ENCODE assay signal across 7 mouse cellular contexts in the genomic region with DNA sequence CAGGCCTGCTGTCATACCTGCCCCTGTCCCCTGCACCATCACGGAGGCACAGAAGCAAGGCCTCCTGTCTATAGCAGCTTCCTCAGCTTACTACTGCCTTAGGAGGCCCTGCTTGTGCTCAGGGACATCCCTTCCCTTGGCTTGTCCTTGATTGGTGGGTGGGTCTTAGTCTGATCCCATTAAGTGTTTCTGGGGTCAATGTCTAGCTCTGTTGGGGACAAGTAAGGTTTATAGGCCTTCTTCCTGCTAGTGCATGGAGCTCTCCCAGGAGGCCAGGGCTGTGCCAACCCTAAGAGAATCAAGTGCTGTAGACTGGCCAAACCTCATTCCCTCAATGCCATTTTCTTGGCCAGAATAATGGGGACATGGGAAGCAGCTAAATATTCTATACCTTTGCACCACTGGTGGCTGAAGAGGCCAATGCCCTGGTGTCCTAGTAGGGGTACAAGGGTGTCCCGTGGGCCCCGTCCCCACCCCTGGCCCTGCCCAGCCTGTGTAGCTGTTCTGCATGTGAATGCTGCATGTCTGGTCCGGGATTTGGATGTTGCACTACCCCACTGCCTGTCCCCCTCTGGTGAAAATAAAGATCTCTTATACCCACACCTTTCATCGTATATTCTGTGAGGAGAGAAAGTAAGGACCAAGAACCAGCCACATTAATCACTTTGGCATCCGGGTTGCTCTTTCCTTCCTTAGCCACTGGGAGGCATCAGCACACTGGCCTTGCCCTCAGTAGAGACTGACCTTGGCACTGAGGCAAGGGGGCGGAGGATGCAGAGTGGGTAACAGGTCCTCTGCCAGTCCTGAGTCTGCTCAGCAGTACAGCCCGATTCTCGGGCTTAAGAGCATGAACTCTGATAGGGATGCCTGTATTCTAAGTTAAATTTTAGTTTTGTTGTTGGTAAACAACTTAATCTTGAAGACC. TPM values are rescaled to one million over a fixed set of nuclear protein-coding genes. Genes with fewer than 3 reads are reported as not detected.
DNase-seq lines count a peak whose midpoint lies in the region; ATAC-seq lines count a peak whose summit lies in the region.

No protein-coding gene starts in this region.

- H3K4me3 ChIP-seq in intestine, embryonic 16.5 days (ENCODE audit: low read length) = no peak overlapping the region
- H3K4me3 ChIP-seq in limb, embryonic 10.5 days = no peak overlapping the region
- H3K4me3 ChIP-seq in midbrain, embryonic 13.5 days (replicated peaks) = no peak overlapping the region

- H3K4me2 ChIP-seq in intestine, embryonic 16.5 days (ENCODE audit: low read depth, low read length) = no peak overlapping the region
- H3K4me2 ChIP-seq in midbrain, embryonic 13.5 days (replicated peaks) = no peak overlapping the region

- no peaks in the 10 kb centered on the region for H3K27me3 ChIP-seq in intestine, embryonic 16.5 days (replicated peaks; ENCODE audit: control insufficient read depth, insufficient read depth, low read length)
- no peaks in the 10 kb centered on the region for H3K27me3 ChIP-seq in limb, embryonic 10.5 days (ENCODE audit: low read depth, poor library complexity, severe bottlenecking)
- no peaks in the 10 kb centered on the region for H3K27me3 ChIP-seq in midbrain, embryonic 13.5 days

- H3K9ac ChIP-seq in intestine, embryonic 16.5 days (ENCODE audit: low read depth, low read length) = 0 out of 2 replicates have a peak overlapping the region, but pooled peaks have one; percentile 16
- H3K9ac ChIP-seq in midbrain, embryonic 13.5 days (replicated peaks) = peak overlapping the region; percentile 32; the same call in 1 of the 2 replicates

- H3K4me1 ChIP-seq in intestine, embryonic 16.5 days (ENCODE audit: control insufficient read depth, insufficient read depth, low read length) = peaks cover 4% of the 10 kb centered on the region; the same call in 1 of the 2 replicates
- H3K4me1 ChIP-seq in limb, embryonic 10.5 days = no peaks in the 10 kb centered on the region; the same call in 1 of the 2 replicates
- 0 out of 2 replicates have a peak, but pooled peaks cover 5% of the 10 kb centered on the region for H3K4me1 ChIP-seq in midbrain, embryonic 13.5 days (replicated peaks)

- DNase-seq in adrenal gland, adult 2 months = peak; percentile 88
- DNase-seq in embryo, embryonic 10 days (ENCODE audit: low spot score) = peak; percentile 78
- peak; percentile 27 for DNase-seq in gonadal fat pad, adult 2 months (ENCODE audit: low read depth)
- peak; percentile 43 for DNase-seq in limb, embryonic 10.5 days (ENCODE audit: low spot score)
- DNase-seq in spleen, adult 12 weeks (ENCODE audit: low spot score) = peak; percentile 65

- no peaks in the 10 kb centered on the region for H3K9me3 ChIP-seq in intestine, embryonic 16.5 days (ENCODE audit: control insufficient read depth, low read length)
- H3K9me3 ChIP-seq in limb, embryonic 10.5 days (replicated peaks) = no peaks in the 10 kb centered on the region
- H3K9me3 ChIP-seq in midbrain, embryonic 13.5 days = no peaks in the 10 kb centered on the region

- ATAC-seq in intestine, embryonic 16.5 days = peak; percentile 85
- peak; percentile 85 for ATAC-seq in midbrain, embryonic 13.5 days

- 46% methylated on average over 9 of the region's 9 CpGs for WGBS in intestine, embryonic 16.5 days
- 62% methylated on average over 9 of the region's 9 CpGs for WGBS in limb, embryonic 10.5 days
- 59% methylated on average over 9 of the region's 9 CpGs for WGBS in midbrain, embryonic 13.5 days

- H3K36me3 ChIP-seq in intestine, embryonic 16.5 days (ENCODE audit: control insufficient read depth, insufficient read depth, low read length) = no peaks in the 10 kb centered on the region; the same call in 1 of the 2 replicates
- H3K36me3 ChIP-seq in limb, embryonic 10.5 days = peaks cover 51% of the 10 kb centered on the region
- peaks cover 49% of the 10 kb centered on the region for H3K36me3 ChIP-seq in midbrain, embryonic 13.5 days

- H3K27ac ChIP-seq in intestine, embryonic 16.5 days (ENCODE audit: low read length) = no peak overlapping the region
- no peak overlapping the region for H3K27ac ChIP-seq in limb, embryonic 10.5 days
- no peak overlapping the region for H3K27ac ChIP-seq in midbrain, embryonic 13.5 days

RNA-seq across cellular contexts. Expression of gene Eral1, which starts 20.1 kb away (rescaled TPM):
- 10 to 100 TPM; 30.1 to 35.0 TPM for total RNA-seq in adrenal gland, adult 2 months (2021)
- 42.0 and 49.7 TPM in 2 replicates for polyA plus RNA-seq in adrenal gland, adult 2 months (2012; rRNA removed)
- polyA plus RNA-seq in gonadal fat pad, adult 2 months (2012; rRNA removed) = 26.2 and 33.1 TPM in 2 replicates
- 29.2 and 31.2 TPM in 2 replicates for polyA plus RNA-seq in intestine, embryonic 16.5 days (2015; fragmentation: Nextera tagmentation; extraction: Ambion mirVana)
- 43.4 and 45.4 TPM in 2 replicates for polyA plus RNA-seq in limb, embryonic 10.5 days (2016; fragmentation: Nextera tagmentation; extraction: Ambion mirVana)
- polyA plus RNA-seq in midbrain, embryonic 13.5 days (2015; fragmentation: Nextera tagmentation; extraction: Ambion mirVana) = 32.7 and 33.8 TPM in 2 replicates

RNA-seq across cellular contexts. Expression of gene Flot2, which starts 22.4 kb away (rescaled TPM):
- 10 to 100 TPM; 85.6 to 88.9 TPM for total RNA-seq in adrenal gland, adult 2 months (2021)
- polyA plus RNA-seq in adrenal gland, adult 2 months (2012; rRNA removed) = 144 and 179 TPM in 2 replicates
- 97.0 and 123 TPM in 2 replicates for polyA plus RNA-seq in gonadal fat pad, adult 2 months (2012; rRNA removed)
- 37.8 and 40.9 TPM in 2 replicates for polyA plus RNA-seq in intestine, embryonic 16.5 days (2015; fragmentation: Nextera tagmentation; extraction: Ambion mirVana)
- 58.9 and 64.6 TPM in 2 replicates for polyA plus RNA-seq in limb, embryonic 10.5 days (2016; fragmentation: Nextera tagmentation; extraction: Ambion mirVana)
- 66.9 and 68.4 TPM in 2 replicates for polyA plus RNA-seq in midbrain, embryonic 13.5 days (2015; fragmentation: Nextera tagmentation; extraction: Ambion mirVana)

RNA-seq across cellular contexts. Expression of gene Dhrs13, which starts 28.0 kb away (rescaled TPM):
- total RNA-seq in adrenal gland, adult 2 months (2021) = 10 to 100 TPM in 1 of 2 experiments, 1 to 10 TPM in 1; 8.9 to 17.3 TPM
- polyA plus RNA-seq in adrenal gland, adult 2 months (2012; rRNA removed) = 20.3 and 26.3 TPM in 2 replicates
- polyA plus RNA-seq in gonadal fat pad, adult 2 months (2012; rRNA removed) = 3.3 TPM in 2 replicates
- 14.2 and 16.9 TPM in 2 replicates for polyA plus RNA-seq in intestine, embryonic 16.5 days (2015; fragmentation: Nextera tagmentation; extraction: Ambion mirVana)
- polyA plus RNA-seq in limb, embryonic 10.5 days (2016; fragmentation: Nextera tagmentation; extraction: Ambion mirVana) = 16.1 and 17.5 TPM in 2 replicates
- polyA plus RNA-seq in midbrain, embryonic 13.5 days (2015; fragmentation: Nextera tagmentation; extraction: Ambion mirVana) = 31.6 and 32.4 TPM in 2 replicates

RNA-seq across cellular contexts. Expression of gene Fam222b, which starts 34.4 kb away (rescaled TPM):
- total RNA-seq in adrenal gland, adult 2 months (2021) = 10 to 100 TPM; 19.7 to 24.2 TPM
- 38.4 and 41.7 TPM in 2 replicates for polyA plus RNA-seq in adrenal gland, adult 2 months (2012; rRNA removed)
- polyA plus RNA-seq in gonadal fat pad, adult 2 months (2012; rRNA removed) = 15.7 and 20.7 TPM in 2 replicates
- 14.2 and 16.1 TPM in 2 replicates for polyA plus RNA-seq in intestine, embryonic 16.5 days (2015; fragmentation: Nextera tagmentation; extraction: Ambion mirVana)
- 22.7 and 24.2 TPM in 2 replicates for polyA plus RNA-seq in limb, embryonic 10.5 days (2016; fragmentation: Nextera tagmentation; extraction: Ambion mirVana)
- polyA plus RNA-seq in midbrain, embryonic 13.5 days (2015; fragmentation: Nextera tagmentation; extraction: Ambion mirVana) = 29.3 and 30.7 TPM in 2 replicates

Comparison
In these comparisons a context has a peak if more than half of its experiments do, and no peak if none do; other contexts are left out.
1. DNase-seq: peak in every context shown above with its lines; median percentile 88 in adrenal gland, adult 2 months; 78 in embryo, embryonic 10 days; 65 in spleen, adult 12 weeks; 43 in limb, embryonic 10.5 days; 27 in gonadal fat pad, adult 2 months.